Mouse (Mus musculus) MEL (cell line): ENCODE data around the gene Ucp2.

Experiments used
- CTCF ChIP-seq, 3 experiments: IDR thresholded peaks in 2 of 3; conservative IDR thresholded peaks in 1 of 3; 2 replicates each; pipeline ENCODE4 v1.5.1; 2011 to 2012; ENCODE audit warnings: low read length in 3 of 3, low read depth in 2 of 3, mild to moderate bottlenecking in 2 of 3, improper control_type of control experiment in 1 of 3, inconsistent platforms in 1 of 3, mixed read lengths in 1 of 3, moderate library complexity in 1 of 3; ENCODE audit not compliant: control insufficient read depth in 1 of 3, insufficient read depth in 1 of 3, poor library complexity in 1 of 3, severe bottlenecking in 1 of 3
- E2F4 ChIP-seq: IDR thresholded peaks from 2 replicates; pipeline ENCODE4 v1.6.1; 2011; ENCODE audit warnings: low read depth, low read length, improper control_type of control experiment, borderline replicate concordance
- EP300 ChIP-seq, 2 experiments: IDR thresholded peaks; 2 replicates each; pipeline ENCODE4 v1.6.1; 2011; ENCODE audit warnings: improper control_type of control experiment in 2 of 2, low read length in 2 of 2, low read depth in 1 of 2, mild to moderate bottlenecking in 1 of 2
- GATA1 ChIP-seq: IDR thresholded peaks from 2 replicates; pipeline ENCODE4 v1.6.1; 2011; ENCODE audit warnings: low read depth, low read length, improper control_type of control experiment
- MAZ ChIP-seq: IDR thresholded peaks from 2 replicates; pipeline ENCODE4 v1.6.1; 2012; ENCODE audit warnings: low read depth, mild to moderate bottlenecking, inconsistent platforms, low read length, improper control_type of control experiment
- MXI1 ChIP-seq: IDR thresholded peaks from 2 replicates; pipeline ENCODE4 v1.6.1; 2011; ENCODE audit warnings: mild to moderate bottlenecking, low read depth, low read length, improper control_type of control experiment
- MYC ChIP-seq: IDR thresholded peaks from 2 replicates; pipeline ENCODE4 v1.6.1; 2011; ENCODE audit warnings: low read depth, mild to moderate bottlenecking, low read length, improper control_type of control experiment, moderate library complexity
- POLR2A ChIP-seq, 2 experiments: IDR thresholded peaks; 2 replicates each; pipeline ENCODE4 v1.6.1; 2011 to 2012; ENCODE audit warnings: low read length in 2 of 2, mild to moderate bottlenecking in 2 of 2, control low read depth in 1 of 2, improper control_type of control experiment in 1 of 2, low read depth in 1 of 2, moderate library complexity in 1 of 2; ENCODE audit not compliant: control insufficient read depth in 1 of 2, insufficient read depth in 1 of 2, poor library complexity in 1 of 2
- POLR2AphosphoS5 ChIP-seq: IDR thresholded peaks from 2 replicates; pipeline ENCODE4 v1.6.1; 2012; ENCODE audit warnings: low read depth, borderline replicate concordance, mild to moderate bottlenecking, inconsistent platforms, low read length, moderate library complexity, mixed read lengths
- SIN3A ChIP-seq: IDR thresholded peaks from 2 replicates; pipeline ENCODE4 v1.6.1; 2012; ENCODE audit warnings: low read length, improper control_type of control experiment, inconsistent platforms
- USF2 ChIP-seq, 2 experiments: IDR thresholded peaks; 2 replicates each; pipeline ENCODE4 v1.6.1; 2011 to 2012; ENCODE audit warnings: improper control_type of control experiment in 2 of 2, low read length in 2 of 2, borderline replicate concordance in 1 of 2, inconsistent platforms in 1 of 2, low read depth in 1 of 2, mild to moderate bottlenecking in 1 of 2; ENCODE audit not compliant: insufficient read depth in 1 of 2
- ZMIZ1 ChIP-seq: IDR thresholded peaks from 2 replicates; pipeline ENCODE4 v1.6.1; 2012; ENCODE audit warnings: low read depth, mild to moderate bottlenecking, inconsistent platforms, low read length, improper control_type of control experiment, moderate library complexity
- ZNF384 ChIP-seq: IDR thresholded peaks from 2 replicates; pipeline ENCODE4 v1.6.1; 2012; ENCODE audit warnings: low read depth, mild to moderate bottlenecking, inconsistent platforms, low read length, improper control_type of control experiment

- no peak for TF ChIP-seq MAZ
- peak; percentile 41; the same call in 1 of the 2 replicates for TF ChIP-seq GATA1
- no peak for TF ChIP-seq ZMIZ1
- TF ChIP-seq POLR2A (IDR thresholded peaks at IDR 0.05; ENCODE audit: control insufficient read depth in 1 of 2, insufficient read depth in 1 of 2, low read depth in 1 of 2, low read length in 2 of 2, poor library complexity in 1 of 2): no peak
- no peak for TF ChIP-seq SIN3A
- TF ChIP-seq CTCF (IDR thresholded peaks at IDR 0.05 in 2 of 3, conservative IDR thresholded peaks at IDR 0.05 in 1 of 3; ENCODE audit: control insufficient read depth in 1 of 3, insufficient read depth in 1 of 3, low read depth in 2 of 3, low read length in 3 of 3, poor library complexity in 1 of 3, severe bottlenecking in 1 of 3): peak in 2 of 3 experiments; percentile 17 to 22; a peak in 2 of 6 replicates
- TF ChIP-seq EP300 (IDR thresholded peaks at IDR 0.05; ENCODE audit: low read depth in 1 of 2, low read length in 2 of 2): peak in 1 of 2 experiments; percentile 19; a peak in 1 of 4 replicates
- no peak for TF ChIP-seq MXI1
- no peak for TF ChIP-seq POLR2AphosphoS5
- no peak for TF ChIP-seq ZNF384
- TF ChIP-seq USF2 (IDR thresholded peaks at IDR 0.05; ENCODE audit: borderline replicate concordance in 1 of 2, insufficient read depth in 1 of 2, low read depth in 1 of 2, low read length in 2 of 2): 0 out of 4 replicates have a peak, but pooled peaks of 1 of the 2 experiments have one; percentile 29
- no peak for TF ChIP-seq MYC
- TF ChIP-seq E2F4: no peak
Measured at GRCm38 (mm10) chr7:100458153-100458552, 35.0 kb upstream of the Ucp2 start.
